Mouse (Mus musculus): Measurements from ENCODE around the gene Zfp574. TPM values are rescaled to one million over a fixed set of nuclear protein-coding genes. Genes with fewer than 3 reads are reported as not detected.

The Zfp574 gene
- polyA plus RNA-seq, 1 experiment from 2014 or later = 39.8 TPM

- H3K4me1 ChIP-seq = peaks cover 44% of the 10 kb centered on the region
- peak overlapping the region; percentile 97 for H3K27ac ChIP-seq
- H3K4me2 ChIP-seq (replicated peaks) = peak overlapping the region; percentile 82
- peaks cover 26% of the 10 kb centered on the region for H3K36me3 ChIP-seq
- WGBS = under 1% methylated on average over 55 of the region's 56 CpGs
- H3K9me3 ChIP-seq (replicated peaks) = no peaks in the 10 kb centered on the region
- peak overlapping the region; percentile 95 for H3K4me3 ChIP-seq
- no peaks in the 10 kb centered on the region for H3K27me3 ChIP-seq
- peak overlapping the region; percentile 98 for H3K9ac ChIP-seq
- ATAC-seq (ENCODE audit: low FRiP score) = peak; percentile 97
Observed at GRCm38 (mm10) chr7:25076663-25077413, 4.5 kb downstream of the Zfp574 start.

GRCm38 (mm10) chr7:25077414-25077755 lies 5.0 kb downstream of the Zfp574 start:
- peak overlapping the region; percentile 82 for H3K4me2 ChIP-seq (replicated peaks)

GRCm38 (mm10) chr7:25079496-25080026 lies 7.2 kb downstream of the Zfp574 start:
- H3K4me3 ChIP-seq = no peak overlapping the region
- no peak overlapping the region for H3K27ac ChIP-seq
- no peak for ATAC-seq (ENCODE audit: low FRiP score)
- no peaks in the 10 kb centered on the region for H3K27me3 ChIP-seq
- H3K4me2 ChIP-seq (replicated peaks) = no peak overlapping the region
- H3K36me3 ChIP-seq = peaks cover 50% of the 10 kb centered on the region
- WGBS = 78% methylated on average over 12 of the region's 12 CpGs
- H3K4me1 ChIP-seq = peaks cover 29% of the 10 kb centered on the region
- no peaks in the 10 kb centered on the region for H3K9me3 ChIP-seq (replicated peaks)
- no peak overlapping the region for H3K9ac ChIP-seq

More at GRCm38 (mm10) chr7:25077414-25077755, 5.0 kb downstream of the Zfp574 start:
- peak overlapping the region; percentile 95 for H3K4me3 ChIP-seq
- under 1% methylated on average over 30 of the region's 33 CpGs for whole genome bisulfite sequencing
- peak; percentile 62 for ATAC-seq (ENCODE audit: low FRiP score)
- H3K4me1 ChIP-seq = peaks cover 42% of the 10 kb centered on the region
- H3K27ac ChIP-seq = peak overlapping the region; percentile 97
- H3K9me3 ChIP-seq (replicated peaks) = no peaks in the 10 kb centered on the region
- H3K36me3 ChIP-seq = peaks cover 31% of the 10 kb centered on the region
- peak overlapping the region; percentile 98 for H3K9ac ChIP-seq
- H3K27me3 ChIP-seq = no peaks in the 10 kb centered on the region

GRCm38 (mm10) chr7:25080431-25080830 lies 8.1 kb downstream of the Zfp574 start:
- Histone ChIP-seq H3K4me1 (peaks cover 34% of the 10 kb centered on the region), H3K27ac (no peak overlapping the region), H3K9ac (no peak overlapping the region), H3K27me3 (no peaks in the 10 kb centered on the region), H3K4me2 (replicated peaks) (no peak overlapping the region), H3K4me3 (no peak overlapping the region), H3K9me3 (replicated peaks) (no peaks in the 10 kb centered on the region), H3K36me3 (peaks cover 59% of the 10 kb centered on the region)
- no peak for ATAC-seq (ENCODE audit: low FRiP score)
- 94% methylated on average over 13 of the region's 13 CpGs for WGBS

DNA sequence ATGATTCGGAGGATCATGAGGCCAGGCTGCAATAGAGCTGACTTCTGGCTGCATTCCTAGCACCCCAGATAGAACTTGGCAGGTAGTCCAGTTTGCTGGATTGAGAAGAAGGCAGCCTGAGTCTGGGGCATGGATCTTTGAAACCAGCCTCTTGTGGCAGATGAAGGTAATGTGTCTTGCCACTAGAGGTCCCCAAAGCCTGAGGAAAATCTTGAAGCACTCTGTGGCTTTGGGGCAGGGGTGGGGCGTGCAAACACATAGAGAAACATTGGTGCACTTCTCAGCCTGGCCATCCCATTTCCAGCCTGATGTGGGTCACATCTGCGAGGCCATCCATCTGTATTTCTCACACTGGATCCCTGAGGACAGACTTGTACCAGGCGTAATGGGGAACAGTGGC lies 10.1 kb downstream of the Zfp574 start:
- H3K9ac ChIP-seq = no peak overlapping the region
- H3K27me3 ChIP-seq = no peaks in the 10 kb centered on the region
- WGBS = 88% methylated on average over 4 of the region's 4 CpGs
- H3K27ac ChIP-seq = no peak overlapping the region
- H3K4me3 ChIP-seq = no peak overlapping the region
- H3K4me2 ChIP-seq (replicated peaks) = no peak overlapping the region
- no peaks in the 10 kb centered on the region for H3K9me3 ChIP-seq (replicated peaks)
- ATAC-seq (ENCODE audit: low FRiP score) = 0 out of 2 replicates have a peak, but pooled peaks have one; percentile 3
- H3K36me3 ChIP-seq = peaks cover 67% of the 10 kb centered on the region
- peaks cover 27% of the 10 kb centered on the region for H3K4me1 ChIP-seq

DNA sequence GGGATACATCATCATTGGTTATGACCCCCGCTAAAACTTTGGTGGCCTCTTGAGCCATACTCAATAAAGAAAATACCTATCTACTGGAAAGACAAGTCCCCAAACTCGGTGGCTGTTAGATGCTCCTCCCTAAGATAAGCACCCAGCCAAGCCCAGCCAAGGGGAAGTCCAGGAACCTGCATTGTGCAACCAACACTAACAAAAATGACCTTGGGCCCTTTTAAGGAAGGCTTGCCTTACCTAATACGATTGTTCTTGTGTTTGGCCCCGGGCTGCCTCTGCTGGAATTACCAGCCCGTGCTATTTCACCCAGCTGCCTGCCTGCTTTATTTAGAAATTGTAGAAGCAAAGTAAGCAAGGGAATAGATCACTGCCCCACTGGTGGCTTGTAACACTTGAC lies 12.3 kb downstream of the Zfp574 start:
- no peak for ATAC-seq (ENCODE audit: low FRiP score)
- Histone ChIP-seq H3K4me3 (no peak overlapping the region), H3K4me1 (peaks cover 24% of the 10 kb centered on the region), H3K9ac (no peak overlapping the region), H3K9me3 (replicated peaks) (no peaks in the 10 kb centered on the region), H3K4me2 (replicated peaks) (no peak overlapping the region), H3K36me3 (peaks cover 63% of the 10 kb centered on the region), H3K27me3 (no peaks in the 10 kb centered on the region), H3K27ac (0 out of 2 replicates have a peak overlapping the region, but pooled peaks have one; percentile 2)
- WGBS = 85% methylated on average over 5 of the region's 5 CpGs

DNA sequence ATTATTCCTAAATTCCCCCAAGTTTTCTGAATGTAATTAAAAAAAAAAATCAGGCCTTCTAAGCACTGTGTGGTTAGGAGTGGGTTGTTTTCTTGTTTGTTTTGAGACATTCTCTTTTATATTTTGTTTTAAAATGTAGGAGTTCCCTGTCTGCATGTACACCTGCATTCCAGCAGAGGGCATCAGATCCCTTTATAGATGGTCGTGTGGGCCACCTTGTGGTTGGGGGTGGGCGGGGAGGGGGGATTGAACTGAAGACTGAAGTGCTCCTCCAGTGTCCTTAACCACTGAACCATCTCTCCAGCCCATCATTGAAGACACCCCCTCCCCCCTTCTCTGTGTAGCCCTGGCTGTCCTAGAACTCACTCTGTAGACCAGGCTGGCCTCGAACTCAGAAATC lies 14.3 kb downstream of the Zfp574 start:
- no peak overlapping the region for H3K27ac ChIP-seq
- no peak for ATAC-seq (ENCODE audit: low FRiP score)
- 50% methylated on average over 3 of the region's 3 CpGs for WGBS
- no peak overlapping the region for H3K4me3 ChIP-seq
- no peaks in the 10 kb centered on the region for H3K9me3 ChIP-seq (replicated peaks)
- no peak overlapping the region for H3K4me2 ChIP-seq (replicated peaks)
- H3K27me3 ChIP-seq = no peaks in the 10 kb centered on the region
- H3K9ac ChIP-seq = no peak overlapping the region
- peaks cover 23% of the 10 kb centered on the region for H3K4me1 ChIP-seq
- H3K36me3 ChIP-seq = peaks cover 43% of the 10 kb centered on the region

GRCm38 (mm10) chr7:25087256-25087912 lies 15.0 kb downstream of the Zfp574 start:
- peaks cover 23% of the 10 kb centered on the region for H3K4me1 ChIP-seq
- no peak overlapping the region for H3K4me3 ChIP-seq
- no peaks in the 10 kb centered on the region for H3K27me3 ChIP-seq
- H3K9me3 ChIP-seq (replicated peaks) = no peaks in the 10 kb centered on the region
- H3K27ac ChIP-seq = peak overlapping the region; percentile 40
- peaks cover 36% of the 10 kb centered on the region for H3K36me3 ChIP-seq
- WGBS = 51% methylated on average over 10 of the region's 10 CpGs
- ATAC-seq (ENCODE audit: low FRiP score) = no peak
- H3K9ac ChIP-seq = no peak overlapping the region
- no peak overlapping the region for H3K4me2 ChIP-seq (replicated peaks)

GRCm38 (mm10) chr7:25087972-25088371 lies 15.6 kb downstream of the Zfp574 start:
- no peaks in the 10 kb centered on the region for H3K27me3 ChIP-seq
- no peak for ATAC-seq (ENCODE audit: low FRiP score)
- H3K27ac ChIP-seq = no peak overlapping the region
- H3K4me2 ChIP-seq (replicated peaks) = no peak overlapping the region
- peaks cover 33% of the 10 kb centered on the region for H3K36me3 ChIP-seq
- 44% methylated on average over 5 of the region's 5 CpGs for WGBS
- no peak overlapping the region for H3K9ac ChIP-seq
- no peak overlapping the region for H3K4me3 ChIP-seq
- no peaks in the 10 kb centered on the region for H3K9me3 ChIP-seq (replicated peaks)
- H3K4me1 ChIP-seq = peaks cover 23% of the 10 kb centered on the region

DNA sequence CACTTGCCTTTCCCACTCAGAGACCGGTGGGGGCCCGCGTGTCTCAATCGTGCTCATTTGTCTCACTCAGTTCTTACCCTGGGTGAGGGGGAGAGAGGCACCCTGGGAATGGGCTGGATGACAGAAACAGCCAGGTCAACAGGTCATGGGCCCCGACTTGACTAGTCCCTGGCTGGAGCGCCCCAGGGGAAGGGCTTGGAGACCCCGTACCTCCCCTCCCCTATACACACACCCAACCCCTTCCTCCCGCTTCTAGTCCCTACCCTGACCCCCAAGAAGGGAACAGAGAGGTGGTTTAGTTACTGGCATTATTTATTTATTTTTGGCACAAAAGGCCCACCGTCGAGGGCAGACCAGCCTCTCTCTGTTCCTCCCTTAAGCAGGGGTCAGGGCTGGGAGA lies 16.2 kb downstream of the Zfp574 start:
- ATAC-seq (ENCODE audit: low FRiP score) = 0 out of 2 replicates have a peak, but pooled peaks have one; percentile 7
- WGBS = 5% methylated on average over 10 of the region's 10 CpGs
- H3K4me1 ChIP-seq = peaks cover 27% of the 10 kb centered on the region
- H3K36me3 ChIP-seq = peaks cover 27% of the 10 kb centered on the region
- H3K27me3 ChIP-seq = peaks cover 2% of the 10 kb centered on the region; the same call in 1 of the 2 replicates
- H3K9ac ChIP-seq = no peak overlapping the region
- H3K4me3 ChIP-seq = no peak overlapping the region
- H3K9me3 ChIP-seq (replicated peaks) = no peaks in the 10 kb centered on the region
- no peak overlapping the region for H3K4me2 ChIP-seq (replicated peaks)
- H3K27ac ChIP-seq = no peak overlapping the region

GRCm38 (mm10) chr7:25088968-25089367 lies 16.6 kb downstream of the Zfp574 start:
- 27% methylated on average over 11 of the region's 11 CpGs for WGBS
- Histone ChIP-seq H3K27me3 (peaks cover 3% of the 10 kb centered on the region; the same call in 1 of the 2 replicates), H3K36me3 (peaks cover 23% of the 10 kb centered on the region), H3K27ac (no peak overlapping the region), H3K4me3 (no peak overlapping the region), H3K9me3 (replicated peaks) (no peaks in the 10 kb centered on the region), H3K4me2 (replicated peaks) (no peak overlapping the region), H3K9ac (no peak overlapping the region), H3K4me1 (peaks cover 30% of the 10 kb centered on the region)
- 0 out of 2 replicates have a peak, but pooled peaks have one; percentile 39 for ATAC-seq (ENCODE audit: low FRiP score)

DNA sequence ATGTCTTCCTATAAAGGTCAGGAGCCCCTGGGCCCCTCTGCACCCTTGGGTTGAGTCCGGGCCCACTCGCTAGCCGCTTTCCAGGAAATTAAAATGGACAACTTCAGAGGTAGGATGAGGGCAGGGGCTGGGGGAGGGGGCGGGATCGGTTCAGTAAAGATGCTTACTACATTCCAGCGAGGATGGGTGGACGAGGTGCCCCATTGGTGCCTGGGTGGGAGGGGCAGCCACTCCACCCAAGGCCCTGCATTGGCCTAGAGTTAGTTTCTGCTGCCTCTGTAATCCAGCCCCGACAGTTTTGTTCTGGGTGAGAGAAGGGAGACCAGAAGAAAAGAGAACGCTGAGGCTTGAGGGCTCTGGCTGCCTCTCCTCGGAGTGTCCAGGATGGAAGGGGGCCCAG lies 17.5 kb downstream of the Zfp574 start:
- peaks cover 14% of the 10 kb centered on the region; the same call in 1 of the 2 replicates for H3K36me3 ChIP-seq
- H3K27me3 ChIP-seq = peaks cover 3% of the 10 kb centered on the region; the same call in 1 of the 2 replicates
- H3K27ac ChIP-seq = 0 out of 2 replicates have a peak overlapping the region, but pooled peaks have one; percentile 12
- no peak overlapping the region for H3K9ac ChIP-seq
- ATAC-seq (ENCODE audit: low FRiP score) = no peak
- H3K4me2 ChIP-seq (replicated peaks) = no peak overlapping the region
- 15% methylated on average over 10 of the region's 10 CpGs for WGBS
- H3K9me3 ChIP-seq (replicated peaks) = no peaks in the 10 kb centered on the region
- peaks cover 28% of the 10 kb centered on the region for H3K4me1 ChIP-seq
- no peak overlapping the region for H3K4me3 ChIP-seq

Measured in hindbrain, embryonic 12.5 days (tissue).